In genomic region chr13:69732636-69733035, GRCm38 (mm10) we compare ENCODE assay signal across 19 mouse cellular contexts. TPM values are rescaled to one million over a fixed set of nuclear protein-coding genes. Genes with fewer than 3 reads are reported as not detected.
DNase-seq lines count a peak whose midpoint lies in the region; ATAC-seq and TF ChIP-seq lines count a peak whose summit lies in the region.
"Had no signal": no experiment of that assay in that cellular context is flagged by ENCODE, and none has a peak within 500 bp of the region (broad histone marks: within the 10 kb centered on the region; RNA-seq: fewer than 3 reads in every experiment).

No protein-coding gene starts in this region.

- peaks cover 19% of the 10 kb centered on the region; the same call in 1 of the 2 replicates for H3K4me1 ChIP-seq in forebrain, postnatal 0 days (ENCODE audit: insufficient read depth)
- peaks cover 12% of the 10 kb centered on the region; the same call in 1 of the 2 replicates for H3K4me1 ChIP-seq in forebrain, embryonic 12.5 days
- H3K4me1 ChIP-seq in midbrain, embryonic 13.5 days (replicated peaks), result peaks cover 69% of the 10 kb centered on the region
- peaks cover 17% of the 10 kb centered on the region for H3K4me1 ChIP-seq in midbrain, postnatal 0 days (ENCODE audit: insufficient read depth, low read length)
- peaks cover 5 to 6% of the 10 kb centered on the region in 2 experiments for H3K4me1 ChIP-seq in heart, embryonic 14.5 days (ENCODE audit: control insufficient read depth in 2 of 2, insufficient read depth in 2 of 2, low read length in 2 of 2)
- H3K4me1 ChIP-seq in neural tube, embryonic 14.5 days (ENCODE audit: control insufficient read depth, insufficient read depth, low read length), result peaks cover 35% of the 10 kb centered on the region

- no peaks in the 10 kb centered on the region for H3K9me3 ChIP-seq in forebrain, postnatal 0 days (ENCODE audit: low read length)
- H3K9me3 ChIP-seq in forebrain, embryonic 12.5 days, result no peaks in the 10 kb centered on the region
- H3K9me3 ChIP-seq in midbrain, embryonic 13.5 days, result no peaks in the 10 kb centered on the region
- H3K9me3 ChIP-seq in midbrain, postnatal 0 days (ENCODE audit: low read length), result no peaks in the 10 kb centered on the region
- H3K9me3 ChIP-seq in heart, embryonic 14.5 days (ENCODE audit: control insufficient read depth, low read length), result no peaks in the 10 kb centered on the region
- no peaks in the 10 kb centered on the region for H3K9me3 ChIP-seq in neural tube, embryonic 14.5 days (ENCODE audit: control insufficient read depth, low read length)
- H3K9me3 ChIP-seq: embryonic facial prominence, embryonic 10.5 days; limb, embryonic 15.5 days had no signal

- H3K4me3 ChIP-seq in forebrain, postnatal 0 days (ENCODE audit: low read depth, low read length), result no peak overlapping the region
- H3K4me3 ChIP-seq in forebrain, embryonic 12.5 days (replicated peaks), result no peak overlapping the region
- no peak overlapping the region for H3K4me3 ChIP-seq in midbrain, embryonic 13.5 days (replicated peaks)
- no peak overlapping the region for H3K4me3 ChIP-seq in midbrain, postnatal 0 days (ENCODE audit: low read depth, low read length)
- no peak overlapping the region for H3K4me3 ChIP-seq in heart, embryonic 14.5 days (ENCODE audit: control insufficient read depth in 1 of 2, insufficient read depth in 1 of 2, low read depth in 1 of 2, low read length in 2 of 2)
- H3K4me3 ChIP-seq in neural tube, embryonic 14.5 days (ENCODE audit: low read depth, low read length), result no peak overlapping the region
- H3K4me3 ChIP-seq: embryonic facial prominence, embryonic 10.5 days; limb, embryonic 15.5 days had no signal

- no peak for DNase-seq in forebrain, postnatal 0 days
- no peak for DNase-seq in midbrain, postnatal 0 days (ENCODE audit: low spot score)
- DNase-seq in Muller cell, postnatal 12 days (ENCODE audit: inconsistent ontology term), result no peak
- no peak for DNase-seq in adrenal gland, postnatal 25 days
- DNase-seq: adrenal gland, adult 8-10 months; cerebellum, adult 18-20 months; gastrocnemius, postnatal 36 days; kidney, adult 9 months; kidney, postnatal 4 days; lung, postnatal 14 days; spleen, adult 18-20 months had no signal

- peak overlapping the region; percentile 90; the same call in 1 of the 2 replicates for H3K4me2 ChIP-seq in forebrain, postnatal 0 days (ENCODE audit: low read depth)
- no peak overlapping the region for H3K4me2 ChIP-seq in forebrain, embryonic 12.5 days
- H3K4me2 ChIP-seq in midbrain, embryonic 13.5 days (replicated peaks), result peak overlapping the region; percentile 19
- no peak overlapping the region for H3K4me2 ChIP-seq in midbrain, postnatal 0 days (ENCODE audit: low read depth, low read length, poor library complexity, severe bottlenecking)
- H3K4me2 ChIP-seq in heart, embryonic 14.5 days (ENCODE audit: low read length), result peak overlapping the region; percentile 31; the same call in 1 of the 2 replicates
- H3K4me2 ChIP-seq in neural tube, embryonic 14.5 days (ENCODE audit: low read depth, low read length), result peak overlapping the region; percentile 40
- H3K4me2 ChIP-seq: limb, embryonic 15.5 days had no signal

- H3K36me3 ChIP-seq in forebrain, postnatal 0 days (ENCODE audit: insufficient read depth), result peaks cover 28% of the 10 kb centered on the region
- no peaks in the 10 kb centered on the region for H3K36me3 ChIP-seq in forebrain, embryonic 12.5 days (replicated peaks)
- peaks cover 25% of the 10 kb centered on the region for H3K36me3 ChIP-seq in midbrain, embryonic 13.5 days
- H3K36me3 ChIP-seq in midbrain, postnatal 0 days (ENCODE audit: insufficient read depth, low read length), result peaks cover 8% of the 10 kb centered on the region
- H3K36me3 ChIP-seq in heart, embryonic 14.5 days (ENCODE audit: control insufficient read depth, insufficient read depth, low read length), result no peaks in the 10 kb centered on the region
- H3K36me3 ChIP-seq in neural tube, embryonic 14.5 days (ENCODE audit: control insufficient read depth, insufficient read depth, low read length), result peaks cover 16% of the 10 kb centered on the region
- H3K36me3 ChIP-seq: embryonic facial prominence, embryonic 10.5 days; limb, embryonic 15.5 days had no signal

- H3K27ac ChIP-seq in forebrain, postnatal 0 days (ENCODE audit: low read depth, low read length), result no peak overlapping the region
- H3K27ac ChIP-seq in forebrain, embryonic 12.5 days, result no peak overlapping the region
- H3K27ac ChIP-seq in midbrain, embryonic 13.5 days, result no peak overlapping the region
- no peak overlapping the region for H3K27ac ChIP-seq in midbrain, postnatal 0 days (ENCODE audit: low read depth, low read length)
- H3K27ac ChIP-seq in heart, embryonic 14.5 days (replicated peaks in 1 of 2; ENCODE audit: control insufficient read depth in 1 of 2, insufficient read depth in 1 of 2, low read depth in 2 of 2, low read length in 2 of 2), result no peak overlapping the region
- no peak overlapping the region for H3K27ac ChIP-seq in neural tube, embryonic 14.5 days (ENCODE audit: low read depth, low read length)
- H3K27ac ChIP-seq: embryonic facial prominence, embryonic 10.5 days; limb, embryonic 15.5 days had no signal

- TF ChIP-seq CTCF in forebrain, postnatal 0 days (IDR thresholded peaks at IDR 0.05; ENCODE audit: low read depth), result no peak
- no peak for TF ChIP-seq CTCF in midbrain, postnatal 0 days (IDR thresholded peaks at IDR 0.05)

- WGBS in forebrain, postnatal 0 days, result 93% methylated on average over 6 of the region's 6 CpGs
- WGBS in forebrain, embryonic 12.5 days, result 88% methylated on average over 6 of the region's 6 CpGs
- 97% methylated on average over 6 of the region's 6 CpGs for WGBS in midbrain, embryonic 13.5 days
- 95% methylated on average over 6 of the region's 6 CpGs for WGBS in midbrain, postnatal 0 days
- WGBS in heart, embryonic 14.5 days, result 33% methylated on average over 6 of the region's 6 CpGs
- WGBS in neural tube, embryonic 14.5 days, result 85% methylated on average over 6 of the region's 6 CpGs

- H3K27me3 ChIP-seq in forebrain, postnatal 0 days (ENCODE audit: insufficient read depth, low read length), result no peaks in the 10 kb centered on the region
- peaks cover 39% of the 10 kb centered on the region for H3K27me3 ChIP-seq in forebrain, embryonic 12.5 days
- H3K27me3 ChIP-seq in midbrain, embryonic 13.5 days, result peaks cover 7% of the 10 kb centered on the region; the same call in 1 of the 2 replicates
- no peaks in the 10 kb centered on the region for H3K27me3 ChIP-seq in midbrain, postnatal 0 days (ENCODE audit: insufficient read depth, low read length)
- peaks cover 30% of the 10 kb centered on the region for H3K27me3 ChIP-seq in heart, embryonic 14.5 days (ENCODE audit: control insufficient read depth, insufficient read depth, low read length)
- H3K27me3 ChIP-seq in neural tube, embryonic 14.5 days (ENCODE audit: control insufficient read depth, insufficient read depth, low read length), result no peaks in the 10 kb centered on the region

- no peak overlapping the region for H3K9ac ChIP-seq in forebrain, postnatal 0 days
- H3K9ac ChIP-seq in forebrain, embryonic 12.5 days, result no peak overlapping the region
- H3K9ac ChIP-seq in midbrain, embryonic 13.5 days (replicated peaks), result no peak overlapping the region
- H3K9ac ChIP-seq in midbrain, postnatal 0 days (replicated peaks; ENCODE audit: low read length, poor library complexity, severe bottlenecking), result no peak overlapping the region
- no peak overlapping the region for H3K9ac ChIP-seq in heart, embryonic 14.5 days (ENCODE audit: low read length)
- H3K9ac ChIP-seq in neural tube, embryonic 14.5 days (replicated peaks; ENCODE audit: low read depth, low read length), result no peak overlapping the region
- H3K9ac ChIP-seq: limb, embryonic 15.5 days had no signal

- ATAC-seq in forebrain, postnatal 0 days, result no peak
- ATAC-seq in forebrain, embryonic 12.5 days (ENCODE audit: low FRiP score), result no peak
- ATAC-seq in midbrain, embryonic 13.5 days, result no peak
- ATAC-seq in midbrain, postnatal 0 days (ENCODE audit: low FRiP score), result no peak
- ATAC-seq in heart, embryonic 14.5 days (ENCODE audit: insufficient number of reproducible peaks, insufficient read depth, low FRiP score, low read depth), result no peak
- no peak for ATAC-seq in neural tube, embryonic 14.5 days (ENCODE audit: low read depth)

RNA-seq across cellular contexts. Expression of gene Ube2ql1, which starts 7.1 kb away (rescaled TPM):
- total RNA-seq in forebrain, postnatal 0 days (2014; rRNA removed), result 120 and 129 TPM in 2 replicates
- polyA plus RNA-seq in forebrain, postnatal 0 days (2015; fragmentation: Nextera tagmentation; extraction: Ambion mirVana), result 22.2 and 25.6 TPM in 2 replicates
- polyA plus RNA-seq in forebrain, embryonic 12.5 days (2016; fragmentation: Nextera tagmentation; extraction: Ambion mirVana), result 5.8 and 6.4 TPM in 2 replicates
- 16.2 and 17.0 TPM in 2 replicates for polyA plus RNA-seq in midbrain, embryonic 13.5 days (2015; fragmentation: Nextera tagmentation; extraction: Ambion mirVana)
- 145 and 157 TPM in 2 replicates for total RNA-seq in midbrain, postnatal 0 days (2014; rRNA removed)
- polyA plus RNA-seq in midbrain, postnatal 0 days (2015; fragmentation: Nextera tagmentation; extraction: Ambion mirVana), result 25.1 and 25.8 TPM in 2 replicates
- 0.74 and 1.0 TPM in 2 replicates for polyA plus RNA-seq in heart, embryonic 14.5 days (2014; fragmentation: Nextera tagmentation; extraction: Ambion mirVana)
- 72.7 and 73.1 TPM in 2 replicates for polyA plus RNA-seq in neural tube, embryonic 14.5 days (2014; fragmentation: Nextera tagmentation; extraction: Ambion mirVana)
- total RNA-seq in adrenal gland, postnatal 25 days (2021), result 2.1 and 6.0 TPM in 2 replicates
- total RNA-seq: CH12.LX; monocyte, adult 5-6 weeks had no signal

Comparison
In these comparisons a context has a peak if more than half of its experiments do, and no peak if none do; other contexts are left out.
1. H3K4me2 ChIP-seq: peak in forebrain, postnatal 0 days (single experiment), midbrain, embryonic 13.5 days (single experiment), heart, embryonic 14.5 days (single experiment) and neural tube, embryonic 14.5 days (single experiment); none in forebrain, embryonic 12.5 days (single experiment) and midbrain, postnatal 0 days (single experiment).